Mouse (Mus musculus): ENCODE measurements around the gene Tlr3.
A peak's percentile ranks its signal among the peaks of the same experiment; 100 is the strongest.

Gene Tlr3

GRCm38 (mm10) chr8:45358132-45358918 lies 52.6 kb downstream of the Tlr3 start:
- peak; percentile 78 for DNase-seq (ENCODE audit: extremely low read depth, insufficient read length, low spot score)

- DNase-seq (ENCODE audit: extremely low read depth, insufficient read length, low spot score) = no peak
Measured at GRCm38 (mm10) chr8:45355809-45356208, 55.1 kb downstream of the Tlr3 start.
